Mouse (Mus musculus): ENCODE data around the gene Hs3st3b1.

GRCm38 (mm10) chr11:63893557-63893956 lies 28.5 kb downstream of the Hs3st3b1 start:
- no peak for TF ChIP-seq CTCF (IDR thresholded peaks at IDR 0.05; ENCODE audit: extremely low read depth, insufficient read depth, insufficient read length, insufficient replicate concordance)
- TF ChIP-seq POLR2A (IDR thresholded peaks at IDR 0.05; ENCODE audit: low read depth, low read length) = no peak

Measured in spleen, adult 2 months (tissue).